Mouse (Mus musculus) kidney, adult 2 months (tissue): Measurements from ENCODE around the gene Cmc1. TPM values are rescaled to one million over a fixed set of nuclear protein-coding genes. Genes with fewer than 3 reads are reported as not detected.

Source experiments
- DNase-seq: peaks from one replicate; pipeline ENCODE4 v3.0.0; 2021
- H3K27ac ChIP-seq: fragments of 200-500 bp; 2 replicates; pipeline ENCODE4 v1.5.1; 2012; ENCODE audit warnings: low read depth, low read length, control low read depth, inconsistent platforms; ENCODE audit not compliant: insufficient read depth
- H3K27me3 ChIP-seq: fragments of 200-500 bp; replicated peaks from 2 replicates; pipeline ENCODE4 v1.6.1; 2012; ENCODE audit warnings: mild to moderate bottlenecking, moderate library complexity, low read length, inconsistent platforms; ENCODE audit not compliant: control insufficient read depth, insufficient read depth
- H3K36me3 ChIP-seq: fragments of 200-500 bp; 2 replicates; pipeline ENCODE4 v1.6.1; 2012; ENCODE audit warnings: mild to moderate bottlenecking, moderate library complexity, low read length, inconsistent platforms; ENCODE audit not compliant: control insufficient read depth, insufficient read depth
- H3K4me1 ChIP-seq: fragments of 200-500 bp; 2 replicates; pipeline ENCODE4 v1.6.1; 2011; ENCODE audit warnings: low read length; ENCODE audit not compliant: control insufficient read depth, insufficient read depth
- H3K4me3 ChIP-seq: fragments of 200-500 bp; 2 replicates; pipeline ENCODE4 v1.5.1; 2011; ENCODE audit warnings: mild to moderate bottlenecking, low read depth, low read length, control low read depth; ENCODE audit not compliant: insufficient read depth
- CTCF ChIP-seq: fragments of 200-500 bp; conservative IDR thresholded peaks from 2 replicates; pipeline ENCODE4 v1.5.1; 2011; ENCODE audit warnings: low read depth, mild to moderate bottlenecking, control low read depth, low read length, moderate library complexity, mixed read lengths; ENCODE audit not compliant: insufficient read depth, insufficient read length
- POLR2A ChIP-seq: fragments of 200-500 bp; IDR thresholded peaks from one replicate; pipeline ENCODE4 v1.6.1; 2011; ENCODE audit warnings: low read depth, low read length, control low read depth
- WGBS: fragments of 180-500 bp; shearing (Covaris S2); methylation state at CpG from one replicate; pipeline ENCODE4 v1.1.7; 2018; 5-methylcytosine and 5-hydroxymethylcytosine counted together
- polyA plus RNA-seq: library from polyadenylated mRNA; depleted of rRNA; stranded (reverse); fragments of >200 nt; gene quantifications from 2 replicates; pipeline ENCODE4 v1.2.3, GENCODE M21; 2012; rRNA removed

Gene Cmc1
- polyA plus RNA-seq, 1 experiment: 7.1 TPM

DNA sequence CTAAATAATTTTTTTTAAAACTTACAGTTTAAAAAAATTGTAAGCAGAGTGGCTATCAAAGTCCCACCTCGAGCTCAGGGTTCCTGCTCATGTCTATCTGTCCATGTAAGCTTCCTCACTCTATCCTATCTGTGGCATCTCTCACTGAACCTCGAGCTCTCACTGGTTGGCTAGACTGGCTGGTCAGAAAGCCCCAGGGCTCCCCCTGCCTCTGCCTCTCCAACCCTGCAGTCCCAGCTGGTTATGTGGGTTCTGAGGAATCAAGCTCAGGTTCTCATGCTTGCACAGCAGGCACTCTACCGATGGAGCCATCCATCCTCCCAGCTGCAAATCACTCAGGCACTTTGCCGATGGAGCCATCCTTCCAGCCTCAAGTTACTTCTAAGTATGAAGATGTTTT, 120.5 kb downstream of the Cmc1 start:
- H3K4me3 ChIP-seq: no peak overlapping the region
- TF ChIP-seq CTCF (no peak), POLR2A (no peak)
- H3K4me1 ChIP-seq: no peaks in the 10 kb centered on the region
- H3K27me3 ChIP-seq: no peaks in the 10 kb centered on the region
- DNase-seq: no peak
- H3K36me3 ChIP-seq: no peaks in the 10 kb centered on the region
- WGBS: 43% methylated on average over 4 of the region's 4 CpGs
- H3K27ac ChIP-seq: no peak overlapping the region

DNA sequence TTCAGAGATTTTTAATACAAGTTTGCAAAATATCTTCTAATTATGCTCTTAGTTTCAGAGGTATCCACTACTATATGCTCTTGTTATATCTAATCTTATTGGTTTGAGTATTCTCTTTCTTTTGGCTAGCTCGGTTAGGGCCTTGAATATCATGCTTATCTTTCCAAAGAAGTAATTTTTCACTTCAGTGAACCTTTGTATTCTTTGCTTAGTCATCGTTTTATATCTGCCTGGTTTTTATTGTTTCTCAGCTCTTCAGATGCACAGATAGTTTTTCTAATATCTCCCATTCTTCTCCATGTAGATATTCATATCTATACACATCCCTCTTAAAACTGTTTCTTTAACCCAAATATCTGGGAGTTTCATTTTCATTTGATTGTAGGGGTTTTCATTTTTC, 125.0 kb downstream of the Cmc1 start:
- H3K4me3 ChIP-seq: no peak overlapping the region
- WGBS: 76% methylated on average over 2 of the region's 2 CpGs
- no peak for TF ChIP-seq CTCF
- TF ChIP-seq POLR2A: no peak

More for the DNA sequence above, 125.0 kb downstream of the Cmc1 start:
- Histone ChIP-seq H3K36me3 (no peaks in the 10 kb centered on the region), H3K27ac (no peak overlapping the region), H3K27me3 (no peaks in the 10 kb centered on the region), H3K4me1 (no peaks in the 10 kb centered on the region)
- no peak for DNase-seq

Other genes with a start within 250 kb of the Cmc1 start
- gene Azi2, start 109.7 kb downstream of the Cmc1 start, polyA plus RNA-seq: 24.0 and 26.2 TPM in 2 replicates